Mouse (Mus musculus) embryonic facial prominence, embryonic 11.5 days (tissue): Measurements from ENCODE around the gene Ahcy. TPM values are rescaled to one million over a fixed set of nuclear protein-coding genes. Genes with fewer than 3 reads are reported as not detected.
"Not testable (repeated sequence)": the region's sequence is repeated elsewhere in the genome, so short reads cannot be mapped to it uniquely, and the experiment has no call there.

Experiments
- ATAC-seq: fragments of 200-750 bp; cut with Nextera tagmentation; replicated peaks from 2 replicates; pipeline ENCODE4 v1.8.0; 2017; ENCODE audit warnings: low read depth; ENCODE audit not compliant: insufficient number of reproducible peaks, low FRiP score, low TSS enrichment
- DNase-seq: peaks from one replicate; pipeline ENCODE4 v3.0.0-alpha.2; 2015; ENCODE audit warnings: low spot score
- H3K27ac ChIP-seq: fragments of 300-500 bp; sonication (generic); replicated peaks from 2 replicates; pipeline ENCODE4 v1.5.1; 2014; ENCODE audit warnings: mild to moderate bottlenecking, low read depth, low read length, control low read depth
- H3K27me3 ChIP-seq: fragments of 300-500 bp; sonication (generic); 2 replicates; pipeline ENCODE4 v1.6.1; 2014; ENCODE audit warnings: mild to moderate bottlenecking, low read length, moderate library complexity, mixed read lengths; ENCODE audit not compliant: control insufficient read depth, insufficient read depth
- H3K36me3 ChIP-seq: fragments of 300-500 bp; sonication (generic); replicated peaks from 2 replicates; pipeline ENCODE4 v1.6.1; 2014; ENCODE audit warnings: low read depth, mild to moderate bottlenecking, low read length, moderate library complexity, mixed read lengths; ENCODE audit not compliant: control insufficient read depth, insufficient read depth
- H3K4me1 ChIP-seq: fragments of 300-500 bp; sonication (generic); 2 replicates; pipeline ENCODE4 v1.6.1; 2014; ENCODE audit warnings: low read length, mixed read lengths; ENCODE audit not compliant: control insufficient read depth, insufficient read depth
- H3K4me2 ChIP-seq: fragments of 300-500 bp; sonication (generic); 2 replicates; pipeline ENCODE4 v1.6.1; 2014; ENCODE audit warnings: low read depth, mild to moderate bottlenecking, control low read depth, low read length, moderate library complexity
- H3K4me3 ChIP-seq: fragments of 300-500 bp; sonication (generic); 2 replicates; pipeline ENCODE4 v1.5.1; 2014; ENCODE audit warnings: low read depth, low read length, control low read depth
- H3K9ac ChIP-seq: fragments of 300-500 bp; sonication (generic); replicated peaks from 2 replicates; pipeline ENCODE4 v1.6.1; 2014; ENCODE audit warnings: mild to moderate bottlenecking, control low read depth, low read length
- H3K9me3 ChIP-seq: fragments of 300-500 bp; sonication (generic); replicated peaks from 2 replicates; pipeline ENCODE4 v1.6.1; 2016; ENCODE audit warnings: mild to moderate bottlenecking, low read length, inconsistent platforms, mixed read lengths; ENCODE audit not compliant: control insufficient read depth
- WGBS: fragments of 180-500 bp; shearing (Covaris S2); extraction: QIAGEN DNeasy Blood & Tissue Kit; methylation state at CpG from one replicate; pipeline ENCODE4 v1.1.7; 2014; 5-methylcytosine and 5-hydroxymethylcytosine counted together
- polyA plus RNA-seq: library from polyadenylated mRNA; unstranded; fragments of >200 nt; fragmentation: Nextera tagmentation; extraction: Ambion mirVana; gene quantifications from 2 replicates; pipeline ENCODE4 v1.2.1, GENCODE M21; 2014

The Ahcy gene
- polyA plus RNA-seq, 1 experiment from 2014 or later, result 97.6 TPM

- no peaks in the 10 kb centered on the region; the same call in none of the 2 replicates for H3K4me1 ChIP-seq
- no peak overlapping the region for H3K9ac ChIP-seq
- no peak overlapping the region for H3K27ac ChIP-seq
- no peaks in the 10 kb centered on the region for H3K36me3 ChIP-seq
- no peak for DNase-seq
- no peak for ATAC-seq
- no peak overlapping the region; the same call in 1 of the 2 replicates for H3K4me3 ChIP-seq
- H3K27me3 ChIP-seq, result no peaks in the 10 kb centered on the region
- 82% methylated on average over 8 of the region's 8 CpGs for WGBS
- H3K9me3 ChIP-seq, result no peaks in the 10 kb centered on the region
- H3K4me2 ChIP-seq, result peak overlapping the region; percentile 7; the same call in 1 of the 2 replicates
These were observed 1.7 kb downstream of the Ahcy start for GRCm38 (mm10) chr2:155072353-155073145.

GRCm38 (mm10) chr2:155071027-155071426 lies 3.3 kb downstream of the Ahcy start:
- Histone ChIP-seq H3K9ac (no peak overlapping the region), H3K36me3 (no peaks in the 10 kb centered on the region), H3K4me1 (no peaks in the 10 kb centered on the region; the same call in none of the 2 replicates), H3K27ac (no peak overlapping the region), H3K27me3 (no peaks in the 10 kb centered on the region), H3K9me3 (no peaks in the 10 kb centered on the region), H3K4me3 (no peak overlapping the region), H3K4me2 (no peak overlapping the region)
- WGBS, result 92% methylated on average over 9 of the region's 9 CpGs
- DNase-seq (no peak), ATAC-seq (no peak)

- Histone ChIP-seq H3K27ac (no peak overlapping the region), H3K9ac (no peak overlapping the region), H3K4me2 (no peak overlapping the region), H3K27me3 (no peaks in the 10 kb centered on the region), H3K36me3 (peaks cover 3% of the 10 kb centered on the region), H3K9me3 (no peaks in the 10 kb centered on the region), H3K4me3 (no peak overlapping the region), H3K4me1 (no peaks in the 10 kb centered on the region)
- ATAC-seq (no peak), DNase-seq (no peak)
- WGBS, result 62% methylated on average over 1 of the region's 1 CpGs
These were observed 16.9 kb downstream of the Ahcy start for GRCm38 (mm10) chr2:155057361-155057760.

DNA sequence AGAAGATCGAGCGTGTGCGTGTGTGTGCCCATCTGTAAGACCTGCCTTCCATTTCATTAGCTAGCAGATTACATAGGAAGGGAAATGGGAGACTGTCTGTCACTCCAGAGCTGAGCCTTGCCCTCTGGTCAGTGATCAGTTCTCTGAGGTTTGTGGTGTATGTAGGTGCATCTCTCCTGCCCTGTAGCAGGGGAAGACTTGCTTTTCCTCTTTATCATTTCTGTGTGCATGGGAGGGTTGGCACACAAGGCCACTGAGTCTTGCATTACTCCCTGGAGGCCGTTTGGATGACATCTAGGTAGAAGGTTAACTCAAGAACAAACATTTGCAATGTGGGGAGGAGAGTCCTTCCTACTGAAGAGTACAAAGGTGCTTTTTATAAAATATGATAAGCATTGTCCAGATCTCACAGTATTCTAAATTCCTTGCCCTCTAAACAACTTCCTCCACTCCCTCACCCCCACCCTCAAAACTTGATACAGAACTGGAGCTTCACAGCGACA lies 18.2 kb downstream of the Ahcy start:
- Histone ChIP-seq H3K9me3 (no peaks in the 10 kb centered on the region), H3K27ac (no peak overlapping the region), H3K27me3 (no peaks in the 10 kb centered on the region), H3K9ac (no peak overlapping the region), H3K4me3 (no peak overlapping the region), H3K36me3 (peaks cover 3% of the 10 kb centered on the region), H3K4me2 (no peak overlapping the region), H3K4me1 (no peaks in the 10 kb centered on the region)
- no peak for DNase-seq
- 73% methylated on average over 5 of the region's 5 CpGs for WGBS
- ATAC-seq, result no peak

DNA sequence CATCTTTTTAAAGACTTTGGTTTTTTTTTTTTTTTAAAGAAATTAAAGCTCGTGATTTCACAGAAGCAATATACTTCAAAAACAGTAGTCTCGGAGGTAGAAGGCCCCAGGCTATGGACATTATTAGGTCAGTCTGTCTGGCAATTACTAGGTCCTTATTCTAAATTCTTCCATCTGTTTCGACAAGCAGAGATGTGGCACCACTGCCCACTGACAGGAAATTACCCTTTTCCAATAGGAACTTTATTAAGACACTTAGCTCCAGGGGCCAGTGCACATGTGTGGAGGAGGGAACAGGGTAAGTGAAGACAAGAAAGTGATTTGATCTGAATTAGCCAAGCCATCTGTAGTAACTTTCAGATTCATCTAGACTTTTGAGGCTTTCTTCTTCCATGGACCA lies 19.6 kb downstream of the Ahcy start:
- no peaks in the 10 kb centered on the region for H3K27me3 ChIP-seq
- DNase-seq (peak; percentile 34), ATAC-seq (no peak)
- no peak overlapping the region for H3K27ac ChIP-seq
- H3K4me1 ChIP-seq, result no peaks in the 10 kb centered on the region
- no peaks in the 10 kb centered on the region; the same call in 1 of the 2 replicates for H3K36me3 ChIP-seq
- 56% methylated on average over 3 of the region's 3 CpGs for WGBS
- no peak overlapping the region for H3K9ac ChIP-seq
- H3K4me3 ChIP-seq, result no peak overlapping the region
- no peak overlapping the region for H3K4me2 ChIP-seq
- H3K9me3 ChIP-seq, result no peaks in the 10 kb centered on the region

DNA sequence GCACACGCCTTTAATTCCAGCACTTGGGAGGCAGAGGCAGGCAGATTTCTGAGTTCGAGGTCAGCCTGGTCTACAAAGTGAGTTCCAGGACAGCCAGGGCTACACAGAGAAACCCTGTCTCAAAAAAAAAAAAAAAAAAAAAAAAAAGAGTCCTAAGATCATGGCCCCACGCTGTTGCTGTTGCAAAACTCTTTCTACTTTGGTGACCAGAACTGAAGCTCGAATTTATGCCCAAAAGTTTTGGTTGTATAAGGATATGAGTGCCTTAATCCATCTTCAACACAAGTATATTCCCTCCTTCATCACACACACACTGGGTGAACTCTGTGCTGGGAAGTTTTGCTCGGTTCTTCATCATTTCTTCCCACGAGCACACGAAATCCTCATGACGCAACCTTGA lies 20.8 kb downstream of the Ahcy start:
- H3K4me2 ChIP-seq, H3K27ac ChIP-seq, H3K9ac ChIP-seq, H3K27me3 ChIP-seq, H3K4me3 ChIP-seq, ATAC-seq, H3K4me1 ChIP-seq, H3K36me3 ChIP-seq, H3K9me3 ChIP-seq, DNase-seq: not testable (repeated sequence)
- 88% methylated on average over 7 of the region's 8 CpGs for WGBS

GRCm38 (mm10) chr2:155052681-155053080 lies 21.6 kb downstream of the Ahcy start:
- no peaks in the 10 kb centered on the region for H3K27me3 ChIP-seq
- H3K9me3 ChIP-seq, result no peaks in the 10 kb centered on the region
- ATAC-seq (no peak), DNase-seq (no peak)
- H3K4me3 ChIP-seq, result no peak overlapping the region
- H3K36me3 ChIP-seq, result no peaks in the 10 kb centered on the region
- H3K4me1 ChIP-seq, result no peaks in the 10 kb centered on the region; the same call in 1 of the 2 replicates
- no peak overlapping the region for H3K9ac ChIP-seq
- H3K4me2 ChIP-seq, result no peak overlapping the region
- 81% methylated on average over 2 of the region's 2 CpGs for WGBS
- no peak overlapping the region for H3K27ac ChIP-seq

GRCm38 (mm10) chr2:155051622-155052351 lies 22.5 kb downstream of the Ahcy start:
- Histone ChIP-seq H3K27ac (no peak overlapping the region), H3K4me1 (no peaks in the 10 kb centered on the region; the same call in 1 of the 2 replicates), H3K4me3 (no peak overlapping the region), H3K36me3 (no peaks in the 10 kb centered on the region), H3K9me3 (no peaks in the 10 kb centered on the region), H3K9ac (peak overlapping the region; percentile 62), H3K4me2 (peak overlapping the region; percentile 74), H3K27me3 (no peaks in the 10 kb centered on the region)
- ATAC-seq (no peak), DNase-seq (no peak)
- WGBS, result 30% methylated on average over 9 of the region's 9 CpGs
